ENCODE assay signal across 24 mouse cellular contexts in the genomic region with DNA sequence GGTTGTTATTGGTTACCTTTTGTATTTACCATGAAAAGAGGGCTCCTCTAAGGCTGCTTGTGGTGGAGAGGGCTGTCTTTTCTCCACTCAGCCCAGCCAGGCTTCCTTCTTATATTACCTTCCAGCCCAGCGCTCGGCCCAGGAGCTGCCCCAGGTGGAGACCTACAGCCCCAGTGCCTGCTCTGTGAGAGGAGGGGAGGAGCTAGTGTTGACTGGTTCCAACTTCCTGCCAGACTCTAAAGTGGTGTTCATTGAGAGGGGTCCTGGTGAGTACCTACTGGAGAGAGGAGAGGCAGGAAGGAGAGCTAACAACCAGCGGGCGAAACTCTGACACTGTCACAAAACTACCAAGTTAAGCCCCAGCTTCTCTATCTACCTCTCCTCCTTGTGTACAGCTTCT. TPM values are rescaled to one million over a fixed set of nuclear protein-coding genes. Genes with fewer than 3 reads are reported as not detected.
DNase-seq lines count a peak whose midpoint lies in the region; ATAC-seq and TF ChIP-seq lines count a peak whose summit lies in the region.
"Had no signal": no experiment of that assay in that cellular context is flagged by ENCODE, and none has a peak within 500 bp of the region (broad histone marks: within the 10 kb centered on the region; RNA-seq: fewer than 3 reads in every experiment).

No protein-coding gene starts in this region.

- no peak overlapping the region for H3K4me2 ChIP-seq in lung, postnatal 0 days (replicated peaks; ENCODE audit: low read depth, low read length)
- H3K4me2 ChIP-seq: embryonic facial prominence, embryonic 13.5 days; forebrain, embryonic 12.5 days; hindbrain, embryonic 12.5 days had no signal

- ATAC-seq in lung, postnatal 0 days: peak; percentile 51; the same call in 1 of the 2 replicates
- ATAC-seq: CD4-positive, CD25-positive, alpha-beta regulatory T cell, adult 4 months; forebrain, embryonic 16.5 days; hindbrain, embryonic 16.5 days had no signal

- H3K9me3 ChIP-seq in lung, postnatal 0 days (ENCODE audit: low read length): no peaks in the 10 kb centered on the region
- no peaks in the 10 kb centered on the region for H3K9me3 ChIP-seq in embryonic facial prominence, embryonic 10.5 days
- H3K9me3 ChIP-seq: embryonic facial prominence, embryonic 13.5 days; forebrain, embryonic 12.5 days; hindbrain, embryonic 12.5 days had no signal

- H3K36me3 ChIP-seq in lung, postnatal 0 days (ENCODE audit: insufficient read depth, low read length): no peaks in the 10 kb centered on the region
- peaks cover 79% of the 10 kb centered on the region for H3K36me3 ChIP-seq in embryonic facial prominence, embryonic 10.5 days (replicated peaks)

- no peak overlapping the region for H3K9ac ChIP-seq in lung, postnatal 0 days (replicated peaks; ENCODE audit: low read depth)
- H3K9ac ChIP-seq: embryonic facial prominence, embryonic 13.5 days; forebrain, embryonic 12.5 days; hindbrain, embryonic 12.5 days had no signal

- H3K27me3 ChIP-seq in lung, postnatal 0 days (replicated peaks; ENCODE audit: insufficient read depth, low read length): no peaks in the 10 kb centered on the region
- H3K27me3 ChIP-seq in embryonic facial prominence, embryonic 10.5 days (replicated peaks; ENCODE audit: low read depth, poor library complexity, severe bottlenecking): peaks cover 28% of the 10 kb centered on the region
- H3K27me3 ChIP-seq: embryonic facial prominence, embryonic 13.5 days had no signal

- DNase-seq in lung, postnatal 0 days (ENCODE audit: low spot score): peak; percentile 65
- DNase-seq in lung, adult 18-20 months: no peak
- DNase-seq in thymus, postnatal 4 days: peak; percentile 21
- DNase-seq in thymus, postnatal 36 days: no peak
- DNase-seq in ES-CJ7 (ENCODE audit: low read depth, low spot score): peak; percentile 61
- DNase-seq in embryonic facial prominence, embryonic 10.5 days (ENCODE audit: low spot score): no peak
- no peak for DNase-seq in kidney, postnatal 14 days
- no peak for DNase-seq in layer of hippocampus, postnatal 14 days (ENCODE audit: low spot score in 2 of 2)
- DNase-seq: adrenal gland, postnatal 10 days; cerebellum, adult 11 months; cerebellum, adult 8-10 months; cerebellum, postnatal 14 days; embryo, embryonic 11 days; gastrocnemius, postnatal 10 days; heart, postnatal 10 days; heart, postnatal 4 days had no signal

- H3K27ac ChIP-seq in lung, postnatal 0 days (ENCODE audit: low read length): no peak overlapping the region
- peak overlapping the region; percentile 45; the same call in 1 of the 2 replicates for H3K27ac ChIP-seq in embryonic facial prominence, embryonic 10.5 days (replicated peaks)
- H3K27ac ChIP-seq: embryonic facial prominence, embryonic 13.5 days; forebrain, embryonic 12.5 days; hindbrain, embryonic 12.5 days had no signal

- no peak for TF ChIP-seq CTCF in lung, postnatal 0 days (IDR thresholded peaks at IDR 0.05)

- no peaks in the 10 kb centered on the region; the same call in 1 of the 2 replicates for H3K4me1 ChIP-seq in lung, postnatal 0 days (ENCODE audit: insufficient read depth, low read depth, low read length)
- peaks cover 78% of the 10 kb centered on the region for H3K4me1 ChIP-seq in embryonic facial prominence, embryonic 10.5 days

- no peak overlapping the region for H3K4me3 ChIP-seq in lung, postnatal 0 days (ENCODE audit: low read depth, low read length)
- no peak overlapping the region for H3K4me3 ChIP-seq in embryonic facial prominence, embryonic 10.5 days
- H3K4me3 ChIP-seq: embryonic facial prominence, embryonic 13.5 days; forebrain, embryonic 12.5 days; hindbrain, embryonic 12.5 days had no signal

- 62% methylated on average over 4 of the region's 4 CpGs for whole genome bisulfite sequencing in lung, postnatal 0 days
- 80% methylated on average over 4 of the region's 4 CpGs for WGBS in embryonic facial prominence, embryonic 10.5 days

- TF ChIP-seq EP300 in lung, postnatal 0 days (IDR thresholded peaks at IDR 0.05): no peak

RNA-seq across cellular contexts. Expression of a gene that starts 7.4 kb away (rescaled TPM):
- 17.1 and 18.1 TPM in 2 replicates for polyA plus RNA-seq in lung, postnatal 0 days (2015; fragmentation: Nextera tagmentation; extraction: Ambion mirVana)
- polyA plus RNA-seq in embryonic facial prominence, embryonic 10.5 days (2016; fragmentation: Nextera tagmentation; extraction: Ambion mirVana): 94.5 and 113 TPM in 2 replicates
- 1 to 10 TPM; 3.5 to 4.0 TPM for total RNA-seq in layer of hippocampus, postnatal 14 days (2021)
- total RNA-seq: common myeloid progenitor, adult 5-6 weeks; granulocyte monocyte progenitor cell, adult 5-6 weeks had no signal
- polyA plus RNA-seq: CD4-positive, CD25-positive, alpha-beta regulatory T cell, adult 4 months had no signal

RNA-seq across cellular contexts. Expression of a gene that starts 23.5 kb away (rescaled TPM):
- 4.2 and 4.7 TPM in 2 replicates for polyA plus RNA-seq in lung, postnatal 0 days (2015; fragmentation: Nextera tagmentation; extraction: Ambion mirVana)
- 36.0 and 38.1 TPM in 2 replicates for polyA plus RNA-seq in embryonic facial prominence, embryonic 10.5 days (2016; fragmentation: Nextera tagmentation; extraction: Ambion mirVana)
- 10 to 100 TPM; 11.3 to 11.4 TPM for total RNA-seq in layer of hippocampus, postnatal 14 days (2021)

RNA-seq across cellular contexts. Expression of a gene that starts 41.7 kb away (rescaled TPM):
- 16.2 and 24.2 TPM in 2 replicates for polyA plus RNA-seq in lung, postnatal 0 days (2015; fragmentation: Nextera tagmentation; extraction: Ambion mirVana)
- 21.4 and 24.1 TPM in 2 replicates for polyA plus RNA-seq in embryonic facial prominence, embryonic 10.5 days (2016; fragmentation: Nextera tagmentation; extraction: Ambion mirVana)
- under 1 TPM; 0.37 to 0.43 TPM for total RNA-seq in layer of hippocampus, postnatal 14 days (2021)

RNA-seq across cellular contexts. Expression of a gene that starts 46.4 kb away (rescaled TPM):
- polyA plus RNA-seq in lung, postnatal 0 days (2015; fragmentation: Nextera tagmentation; extraction: Ambion mirVana): 29.3 and 33.3 TPM in 2 replicates
- polyA plus RNA-seq in embryonic facial prominence, embryonic 10.5 days (2016; fragmentation: Nextera tagmentation; extraction: Ambion mirVana): 10.7 and 11.4 TPM in 2 replicates
- 1 to 10 TPM; 3.9 to 4.2 TPM for total RNA-seq in layer of hippocampus, postnatal 14 days (2021)
- total RNA-seq: common myeloid progenitor, adult 5-6 weeks; granulocyte monocyte progenitor cell, adult 5-6 weeks had no signal

RNA-seq across cellular contexts. Expression of a gene that starts 53.9 kb away (rescaled TPM):
- 0.26 and 0.44 TPM in 2 replicates for polyA plus RNA-seq in lung, postnatal 0 days (2015; fragmentation: Nextera tagmentation; extraction: Ambion mirVana)
- 0.09 and 0.15 TPM in 2 replicates for polyA plus RNA-seq in embryonic facial prominence, embryonic 10.5 days (2016; fragmentation: Nextera tagmentation; extraction: Ambion mirVana)
- total RNA-seq in layer of hippocampus, postnatal 14 days (2021): under 1 TPM; 0.38 to 0.69 TPM
- total RNA-seq: common myeloid progenitor, adult 5-6 weeks; granulocyte monocyte progenitor cell, adult 5-6 weeks had no signal
- polyA plus RNA-seq: CD4-positive, CD25-positive, alpha-beta regulatory T cell, adult 4 months had no signal

Comparison
In these comparisons a context has a peak if more than half of its experiments do, and no peak if none do; other contexts are left out.
1. DNase-seq: peak in lung, postnatal 0 days (single experiment), thymus, postnatal 4 days (single experiment) and ES-CJ7 (single experiment); none in lung, adult 18-20 months (0 of 2), thymus, postnatal 36 days (0 of 2), embryonic facial prominence, embryonic 10.5 days (single experiment), kidney, postnatal 14 days (single experiment) and layer of hippocampus, postnatal 14 days (0 of 2).